Mouse (Mus musculus) embryonic facial prominence, embryonic 14.5 days (tissue): ENCODE data around the gene Ddx23. TPM values are rescaled to one million over a fixed set of nuclear protein-coding genes. Genes with fewer than 3 reads are reported as not detected.

Source experiments
- ATAC-seq: fragments of 200-750 bp; cut with Nextera tagmentation; 2 replicates; pipeline ENCODE4 v1.8.0; 2017; ENCODE audit warnings: low read depth, moderate number of reproducible peaks, moderate TSS enrichment
- DNase-seq: peaks from one replicate; pipeline ENCODE4 v3.0.0-alpha.2; 2015; ENCODE audit warnings: low spot score
- H3K27ac ChIP-seq: fragments of 300-500 bp; sonication (generic); replicated peaks from 2 replicates; pipeline ENCODE4 v1.5.1; 2014; ENCODE audit warnings: low read depth, mild to moderate bottlenecking, low read length, moderate library complexity
- H3K27me3 ChIP-seq: fragments of 300-500 bp; sonication (generic); replicated peaks from 2 replicates; pipeline ENCODE4 v1.6.1; 2014; ENCODE audit warnings: low read length; ENCODE audit not compliant: control insufficient read depth, insufficient read depth
- H3K36me3 ChIP-seq: fragments of 300-500 bp; sonication (generic); 2 replicates; pipeline ENCODE4 v1.6.1; 2014; ENCODE audit warnings: low read length, mixed read lengths; ENCODE audit not compliant: control insufficient read depth, insufficient read depth
- H3K4me1 ChIP-seq: fragments of 300-500 bp; sonication (generic); 2 replicates; pipeline ENCODE4 v1.6.1; 2014; ENCODE audit warnings: antibody characterized with exemption, low read length; ENCODE audit not compliant: control insufficient read depth, insufficient read depth
- H3K4me2 ChIP-seq: fragments of 300-500 bp; sonication (generic); 2 replicates; pipeline ENCODE4 v1.6.1; 2014; ENCODE audit warnings: low read depth, mild to moderate bottlenecking, low read length, moderate library complexity, mixed read lengths
- H3K4me3 ChIP-seq: fragments of 300-500 bp; sonication (generic); 2 replicates; pipeline ENCODE4 v1.5.1; 2014; ENCODE audit warnings: low read depth, mild to moderate bottlenecking, low read length
- H3K9ac ChIP-seq: fragments of 300-500 bp; sonication (generic); 2 replicates; pipeline ENCODE4 v1.6.1; 2014; ENCODE audit warnings: low read depth, mild to moderate bottlenecking, low read length, moderate library complexity, mixed read lengths
- H3K9me3 ChIP-seq: fragments of 300-500 bp; sonication (generic); 2 replicates; pipeline ENCODE4 v1.6.1; 2016; ENCODE audit warnings: low read length; ENCODE audit not compliant: control insufficient read depth
- WGBS: fragments of 180-500 bp; shearing (Covaris S2); extraction: QIAGEN DNeasy Blood & Tissue Kit; methylation state at CpG from one replicate; pipeline ENCODE4 v1.1.7; 2014; 5-methylcytosine and 5-hydroxymethylcytosine counted together
- polyA plus RNA-seq: library from polyadenylated mRNA; unstranded; fragments of >200 nt; fragmentation: Nextera tagmentation; extraction: Ambion mirVana; gene quantifications from 2 replicates; pipeline ENCODE4 v1.2.1, GENCODE M21; 2014

The Ddx23 gene
- polyA plus RNA-seq, 1 experiment from 2014 or later: 23.4 TPM

DNA sequence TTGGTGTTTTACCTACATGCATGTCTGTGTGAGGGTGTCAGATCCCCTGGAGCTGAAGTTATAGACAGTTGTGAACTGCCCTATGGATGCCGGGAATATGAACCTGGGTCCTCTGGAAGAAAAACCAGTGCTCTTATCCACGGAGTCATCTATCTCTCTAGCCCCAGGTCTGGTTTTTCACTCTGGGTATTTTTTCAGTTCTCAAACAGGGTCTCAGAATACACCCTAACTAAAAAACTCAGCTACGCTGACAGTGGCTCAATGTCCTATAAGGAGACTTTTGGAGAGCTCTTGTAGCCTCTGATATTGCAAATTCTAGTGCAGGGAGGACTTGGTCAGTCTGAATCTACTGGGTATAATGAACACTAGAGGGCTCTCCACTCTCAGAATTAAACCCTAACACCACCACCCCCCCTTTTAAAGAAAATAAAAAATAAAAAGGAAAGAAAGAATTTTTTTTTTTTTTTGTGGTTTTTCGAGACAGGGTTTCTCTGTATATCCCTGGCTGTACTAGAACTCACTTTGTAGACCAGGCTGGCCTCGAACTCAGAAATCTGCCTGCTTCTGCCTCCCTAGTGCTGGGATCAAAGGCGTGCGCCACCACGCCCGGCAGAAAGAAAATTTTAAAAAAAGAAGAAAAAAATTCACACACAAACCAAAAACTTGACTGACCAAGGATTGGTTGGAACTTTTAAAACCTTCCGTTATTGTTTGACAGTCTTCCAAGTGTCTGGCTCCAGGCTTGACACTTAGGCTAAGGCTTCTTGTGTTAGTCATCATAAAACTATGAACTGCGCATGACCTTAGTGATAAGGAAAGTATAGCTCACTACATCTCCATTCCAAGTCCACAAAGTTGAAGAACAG lies 1.6 kb upstream of the Ddx23 start:
- Histone ChIP-seq H3K9me3 (no peaks in the 10 kb centered on the region), H3K4me1 (0 out of 2 replicates have a peak, but pooled peaks cover 3% of the 10 kb centered on the region), H3K9ac (no peak overlapping the region), H3K4me2 (no peak overlapping the region), H3K27me3 (no peaks in the 10 kb centered on the region), H3K27ac (no peak overlapping the region), H3K36me3 (peaks cover 8% of the 10 kb centered on the region; the same call in 1 of the 2 replicates), H3K4me3 (no peak overlapping the region)
- peak; percentile 56 for DNase-seq
- WGBS: 80% methylated on average over 11 of the region's 11 CpGs
- ATAC-seq: no peak

DNA sequence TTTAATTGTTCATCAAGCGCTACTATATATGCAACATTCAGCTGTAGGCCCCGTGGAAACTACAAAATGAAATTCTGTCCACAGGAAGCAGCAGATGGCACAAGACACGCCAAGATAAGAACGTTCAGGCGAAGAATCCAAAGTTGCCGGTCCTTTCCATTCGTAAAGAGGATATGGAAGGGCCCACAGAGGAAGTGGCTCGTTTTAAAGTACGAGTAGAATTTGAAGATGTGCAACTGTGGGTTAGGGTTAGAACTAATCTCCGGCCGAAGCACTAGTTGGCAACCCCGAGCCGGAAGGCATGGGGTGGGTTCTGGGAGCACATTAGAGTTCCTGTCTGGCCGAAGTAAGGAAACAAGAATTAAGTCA lies 512 bp downstream of the Ddx23 start:
- DNase-seq: peak; percentile 38
- Histone ChIP-seq H3K36me3 (peaks cover 29% of the 10 kb centered on the region), H3K9ac (peak overlapping the region; percentile 94), H3K4me1 (0 out of 2 replicates have a peak, but pooled peaks cover 3% of the 10 kb centered on the region), H3K27me3 (no peaks in the 10 kb centered on the region), H3K4me3 (peak overlapping the region; percentile 73), H3K4me2 (peak overlapping the region; percentile 69), H3K27ac (peak overlapping the region; percentile 85), H3K9me3 (no peaks in the 10 kb centered on the region)
- ATAC-seq: no peak
- under 1% methylated on average over 14 of the region's 14 CpGs for WGBS

DNA sequence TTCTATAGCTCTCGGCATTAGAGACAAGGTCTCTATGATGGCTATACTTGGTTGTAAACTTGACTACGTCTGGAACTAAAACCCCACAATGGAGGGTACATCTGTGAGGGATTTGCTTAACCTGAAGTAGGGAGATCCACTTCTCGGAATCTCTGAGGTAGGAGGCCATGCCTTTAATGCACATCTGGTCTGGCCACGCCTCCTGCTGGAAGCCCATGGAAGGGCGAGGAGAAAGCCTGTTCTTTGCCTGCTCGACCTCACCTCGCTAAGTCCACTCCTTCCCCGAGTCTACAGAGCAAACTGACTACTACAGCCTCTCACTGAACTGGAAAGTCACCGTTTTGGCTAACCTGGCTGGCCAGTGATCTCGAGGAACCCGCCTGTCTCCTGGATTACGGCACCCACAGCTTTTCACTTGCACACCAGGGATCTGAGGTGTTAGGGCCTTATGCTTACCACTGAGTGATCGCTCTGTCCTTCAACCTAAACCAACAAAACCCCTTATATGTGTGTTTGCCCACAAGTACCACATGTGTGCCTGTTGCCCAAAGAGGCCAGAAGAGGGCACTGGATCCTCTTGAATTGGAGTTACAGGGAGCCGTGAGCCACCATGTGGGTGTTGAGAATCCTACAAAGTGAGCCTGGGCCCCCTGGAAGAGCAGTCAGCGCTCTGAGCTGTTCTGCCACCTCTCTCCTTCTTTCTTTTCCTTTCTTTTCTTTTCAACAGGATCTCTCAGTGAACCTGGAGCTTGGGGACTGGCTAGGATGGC lies 5.5 kb downstream of the Ddx23 start:
- WGBS: 79% methylated on average over 15 of the region's 15 CpGs
- no peak for ATAC-seq
- peaks cover 79% of the 10 kb centered on the region for H3K36me3 ChIP-seq
- H3K4me1 ChIP-seq: 0 out of 2 replicates have a peak, but pooled peaks cover 3% of the 10 kb centered on the region
- no peaks in the 10 kb centered on the region for H3K9me3 ChIP-seq
- H3K27me3 ChIP-seq: no peaks in the 10 kb centered on the region
- no peak overlapping the region for H3K4me3 ChIP-seq
- H3K4me2 ChIP-seq: no peak overlapping the region
- H3K27ac ChIP-seq: no peak overlapping the region
- no peak for DNase-seq
- H3K9ac ChIP-seq: no peak overlapping the region

DNA sequence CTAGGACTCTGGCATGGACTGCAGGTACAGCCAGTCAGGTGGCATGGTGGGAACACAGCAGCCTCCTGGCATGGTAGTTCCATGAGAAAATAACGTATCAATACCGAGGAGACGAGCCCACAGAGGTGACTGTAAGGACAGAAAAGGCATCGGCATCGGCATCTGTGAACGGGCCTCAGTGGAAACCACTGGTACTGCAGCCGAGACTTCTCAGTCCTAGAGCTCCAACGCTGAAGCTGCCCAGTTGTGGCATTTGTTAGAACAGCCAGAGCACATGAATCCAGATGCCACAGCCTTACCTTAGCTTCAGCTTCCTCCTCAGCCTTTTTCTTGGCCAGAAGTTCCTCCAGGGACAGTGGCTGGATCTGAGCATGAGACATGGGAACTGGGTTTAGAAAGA lies 10.5 kb downstream of the Ddx23 start:
- no peak for DNase-seq
- Histone ChIP-seq H3K36me3 (peaks cover 100% of the 10 kb centered on the region), H3K27ac (no peak overlapping the region), H3K4me3 (no peak overlapping the region), H3K27me3 (no peaks in the 10 kb centered on the region), H3K9ac (no peak overlapping the region), H3K4me1 (no peaks in the 10 kb centered on the region), H3K9me3 (no peaks in the 10 kb centered on the region), H3K4me2 (no peak overlapping the region)
- WGBS: 92% methylated on average over 8 of the region's 8 CpGs
- ATAC-seq: no peak

DNA sequence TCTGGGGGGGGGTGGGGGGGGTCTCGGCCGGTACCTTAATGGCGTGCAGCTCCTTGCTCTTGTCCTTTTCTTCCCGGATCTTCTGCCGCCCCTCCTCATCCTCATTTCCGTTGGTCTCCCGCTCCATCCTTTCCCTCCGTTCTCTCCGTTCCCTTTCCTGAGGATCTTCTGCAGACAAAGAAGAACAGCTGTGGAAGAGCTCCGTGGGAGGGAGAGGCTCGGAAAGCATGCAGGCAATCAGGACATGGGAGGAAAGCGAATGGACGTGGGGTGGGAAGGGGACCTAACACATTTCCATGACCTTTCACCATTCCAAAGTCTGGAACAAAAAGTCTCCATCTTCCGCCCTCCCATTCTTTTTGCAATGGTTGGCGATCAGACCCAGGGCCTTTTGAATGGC lies 11.3 kb downstream of the Ddx23 start:
- H3K4me1 ChIP-seq: no peaks in the 10 kb centered on the region
- no peaks in the 10 kb centered on the region for H3K9me3 ChIP-seq
- no peak overlapping the region for H3K4me2 ChIP-seq
- H3K27ac ChIP-seq: no peak overlapping the region
- H3K4me3 ChIP-seq: no peak overlapping the region
- 88% methylated on average over 15 of the region's 15 CpGs for WGBS
- peaks cover 100% of the 10 kb centered on the region for H3K36me3 ChIP-seq
- ATAC-seq (no peak), DNase-seq (no peak)
- H3K9ac ChIP-seq: no peak overlapping the region
- no peaks in the 10 kb centered on the region for H3K27me3 ChIP-seq

DNA sequence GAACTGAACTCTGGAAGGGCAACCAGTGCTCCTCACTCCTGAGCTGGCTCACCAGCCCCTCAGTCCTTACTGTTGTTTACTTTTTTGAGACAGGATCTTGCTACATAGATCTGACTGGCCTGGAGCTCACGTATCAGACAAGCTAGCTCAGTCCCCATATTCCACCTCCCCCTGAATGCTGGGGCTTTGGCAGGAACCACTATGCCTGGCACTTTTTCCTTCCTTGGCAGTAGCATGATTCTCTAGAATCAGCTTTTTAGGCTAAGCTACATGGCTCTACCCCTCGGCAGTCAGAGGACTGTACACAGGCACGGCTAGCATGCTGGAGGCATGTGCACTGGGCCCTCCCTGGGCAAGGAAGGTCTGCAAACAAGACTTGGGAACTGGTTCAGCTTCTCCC lies 14.6 kb downstream of the Ddx23 start:
- Histone ChIP-seq H3K27ac (no peak overlapping the region), H3K9ac (no peak overlapping the region), H3K9me3 (no peaks in the 10 kb centered on the region), H3K4me2 (no peak overlapping the region), H3K27me3 (no peaks in the 10 kb centered on the region), H3K4me1 (no peaks in the 10 kb centered on the region), H3K36me3 (peaks cover 95% of the 10 kb centered on the region), H3K4me3 (no peak overlapping the region)
- ATAC-seq (no peak), DNase-seq (no peak)
- 89% methylated on average over 3 of the region's 3 CpGs for WGBS

DNA sequence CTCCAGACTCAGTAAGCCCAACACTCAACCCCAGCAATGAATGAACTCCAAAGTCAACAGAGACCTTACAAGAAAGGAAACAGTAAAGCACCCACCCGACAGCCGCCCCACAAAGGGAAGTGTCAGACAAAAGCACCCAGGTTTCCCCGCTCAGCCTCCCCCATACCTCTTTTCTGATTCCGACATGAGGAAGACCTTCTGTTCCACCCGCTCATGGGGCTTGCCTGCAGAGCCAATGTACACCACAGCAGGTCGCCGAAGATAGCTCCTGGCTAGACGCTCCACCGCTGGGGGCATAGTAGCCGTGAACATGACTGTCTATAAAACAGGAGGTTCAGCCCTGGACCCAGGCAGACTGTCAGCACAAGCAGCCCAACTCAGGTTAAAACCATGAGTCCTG lies 15.4 kb downstream of the Ddx23 start:
- Histone ChIP-seq H3K9me3 (no peaks in the 10 kb centered on the region), H3K4me2 (no peak overlapping the region), H3K27ac (no peak overlapping the region), H3K36me3 (peaks cover 95% of the 10 kb centered on the region), H3K27me3 (no peaks in the 10 kb centered on the region), H3K4me3 (no peak overlapping the region), H3K9ac (no peak overlapping the region), H3K4me1 (no peaks in the 10 kb centered on the region)
- ATAC-seq (no peak), DNase-seq (no peak)
- 86% methylated on average over 10 of the region's 10 CpGs for WGBS

DNA sequence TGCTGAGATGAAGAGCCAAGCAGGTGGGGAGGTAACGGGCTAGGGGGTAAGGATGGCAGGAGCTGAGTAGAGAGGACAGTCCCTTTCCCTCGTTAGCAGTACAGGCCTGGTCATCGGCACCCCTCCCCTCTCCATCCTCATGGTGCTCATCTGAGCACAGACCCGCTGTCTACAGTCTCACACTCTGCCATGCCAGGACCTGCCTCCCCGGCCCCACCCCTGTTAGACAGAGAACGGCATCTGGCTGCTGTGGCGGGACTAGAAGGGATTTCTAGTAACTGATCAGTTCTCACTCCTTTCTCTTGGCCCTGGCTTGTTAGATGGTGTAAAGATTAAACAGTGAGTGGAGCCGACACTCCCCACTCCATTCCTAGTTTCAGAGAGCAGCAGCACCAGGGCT lies 16.0 kb downstream of the Ddx23 start:
- Histone ChIP-seq H3K9me3 (no peaks in the 10 kb centered on the region), H3K36me3 (peaks cover 95% of the 10 kb centered on the region), H3K27ac (no peak overlapping the region), H3K4me1 (no peaks in the 10 kb centered on the region), H3K27me3 (no peaks in the 10 kb centered on the region), H3K9ac (no peak overlapping the region), H3K4me2 (no peak overlapping the region), H3K4me3 (no peak overlapping the region)
- WGBS: 83% methylated on average over 7 of the region's 8 CpGs
- no peak for ATAC-seq
- DNase-seq: no peak
